Mouse (Mus musculus): ENCODE results near the gene Nudt9.

DNA sequence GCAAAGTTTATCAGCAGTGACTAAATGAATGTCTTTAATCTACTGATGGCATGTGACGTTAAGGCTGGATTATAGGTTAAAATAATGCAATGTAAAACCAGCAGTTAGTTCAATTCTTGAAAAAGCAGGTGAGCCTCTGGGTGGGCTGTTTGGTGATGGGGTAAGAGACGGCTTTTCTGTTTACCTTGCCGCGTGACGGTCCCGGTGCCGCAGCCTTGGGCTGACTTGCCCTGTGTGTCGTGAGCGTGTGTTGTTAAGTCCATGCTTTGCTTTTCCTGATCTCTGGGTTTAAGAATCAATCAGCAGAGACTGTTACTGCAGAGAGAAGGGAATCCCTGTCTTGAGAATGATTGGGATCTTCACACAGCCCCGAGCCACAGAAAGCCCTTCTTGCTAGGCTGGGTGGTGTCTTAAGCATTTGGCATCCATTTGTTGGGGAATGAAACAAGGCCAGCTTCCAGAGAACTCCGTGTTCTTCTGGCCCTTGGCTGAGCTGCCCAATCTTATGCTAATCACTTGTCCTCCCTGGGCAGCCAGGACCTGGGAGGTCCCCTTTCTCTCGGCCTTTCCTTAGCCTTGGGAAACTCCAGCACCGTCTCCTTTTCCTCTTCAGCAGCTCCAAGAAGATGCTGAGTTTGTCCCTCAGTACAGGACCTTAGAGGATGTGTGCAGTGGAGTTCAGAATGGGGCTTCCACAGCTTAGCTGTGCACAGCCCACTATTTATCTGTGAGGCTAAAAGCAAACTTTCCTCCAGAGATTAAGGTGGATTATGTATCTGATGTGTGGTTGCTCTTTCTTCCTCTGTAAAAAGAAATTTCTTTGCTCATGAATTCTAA, 16.0 kb downstream of the Nudt9 start:
- TF ChIP-seq CTCF (IDR thresholded peaks at IDR 0.05; ENCODE audit: low read depth) (no peak), EP300 (IDR thresholded peaks at IDR 0.05; ENCODE audit: low read depth) (no peak)
